Mouse (Mus musculus) testis, adult 2 months (tissue): ENCODE data around the gene Lrrk1. TPM values are rescaled to one million over a fixed set of nuclear protein-coding genes. Genes with fewer than 3 reads are reported as not detected.
A peak's percentile ranks its signal among the peaks of the same experiment; 100 is the strongest.

Source experiments
- H3K27ac ChIP-seq: fragments of 200-500 bp; 2 replicates; pipeline ENCODE4 v1.5.1; 2012; ENCODE audit warnings: low read depth, low read length; ENCODE audit not compliant: control insufficient read depth, insufficient read depth
- H3K27me3 ChIP-seq: fragments of 200-500 bp; 2 replicates; pipeline ENCODE4 v1.6.1; 2012; ENCODE audit warnings: mild to moderate bottlenecking, low read length, moderate library complexity; ENCODE audit not compliant: control insufficient read depth, insufficient read depth
- H3K36me3 ChIP-seq: fragments of 200-500 bp; 2 replicates; pipeline ENCODE4 v1.6.1; 2012; ENCODE audit warnings: mild to moderate bottlenecking, low read length; ENCODE audit not compliant: control insufficient read depth, insufficient read depth
- H3K4me1 ChIP-seq: fragments of 200-500 bp; 2 replicates; pipeline ENCODE4 v1.6.1; 2012; ENCODE audit warnings: low read length; ENCODE audit not compliant: control insufficient read depth, insufficient read depth
- H3K4me3 ChIP-seq: fragments of 200-500 bp; 2 replicates; pipeline ENCODE4 v1.5.1; 2012; ENCODE audit warnings: low read depth, mild to moderate bottlenecking, low read length, moderate library complexity, mixed read lengths; ENCODE audit not compliant: control insufficient read depth
- CTCF ChIP-seq: fragments of 200-500 bp; IDR thresholded peaks from 2 replicates; pipeline ENCODE4 v1.5.1; 2012; ENCODE audit warnings: low read depth, mild to moderate bottlenecking, inconsistent platforms, low read length, moderate library complexity; ENCODE audit not compliant: control insufficient read depth, insufficient read depth, insufficient replicate concordance
- POLR2A ChIP-seq: fragments of 200-500 bp; IDR thresholded peaks from 2 replicates; pipeline ENCODE4 v1.6.1; 2012; ENCODE audit warnings: low read depth, mild to moderate bottlenecking, inconsistent platforms, low read length, moderate library complexity; ENCODE audit not compliant: control insufficient read depth
- polyA plus RNA-seq: library from polyadenylated mRNA; depleted of rRNA; stranded (reverse); fragments of >200 nt; gene quantifications from 2 replicates; pipeline ENCODE4 v1.2.3, GENCODE M21; 2012

The Lrrk1 gene
- polyA plus RNA-seq, 1 experiment = 2.3 TPM

DNA sequence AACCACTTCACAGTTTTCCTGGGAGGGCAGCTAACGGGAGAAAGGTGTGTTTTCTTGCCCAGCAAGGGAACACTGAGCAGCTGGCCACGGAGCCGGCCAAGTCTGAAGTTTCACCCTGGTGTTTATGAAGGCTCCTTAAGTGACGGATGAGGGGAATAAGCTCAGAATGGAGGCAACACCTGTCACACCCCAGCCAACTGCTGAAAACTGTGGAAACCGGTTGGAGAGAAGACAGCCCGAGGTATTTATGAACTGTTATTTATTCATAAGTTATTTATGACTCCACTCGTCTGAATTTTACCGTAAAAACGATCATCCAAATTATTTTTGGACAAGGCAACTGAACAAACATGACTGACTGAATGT is 90.5 kb downstream of the Lrrk1 start:
- H3K27me3 ChIP-seq = no peaks in the 10 kb centered on the region
- H3K4me3 ChIP-seq = no peak overlapping the region
- TF ChIP-seq POLR2A (no peak), CTCF (no peak)
- H3K27ac ChIP-seq = no peak overlapping the region
- no peaks in the 10 kb centered on the region for H3K36me3 ChIP-seq
- H3K4me1 ChIP-seq = peaks cover 4% of the 10 kb centered on the region; the same call in 1 of the 2 replicates

- Histone ChIP-seq H3K4me1 (peaks cover 4% of the 10 kb centered on the region; the same call in 1 of the 2 replicates), H3K4me3 (no peak overlapping the region), H3K27me3 (no peaks in the 10 kb centered on the region), H3K27ac (no peak overlapping the region), H3K36me3 (no peaks in the 10 kb centered on the region)
- TF ChIP-seq CTCF = no peak
- no peak for TF ChIP-seq POLR2A
These were observed 91.1 kb downstream of the Lrrk1 start for GRCm38 (mm10) chr7:66296921-66297655.

DNA sequence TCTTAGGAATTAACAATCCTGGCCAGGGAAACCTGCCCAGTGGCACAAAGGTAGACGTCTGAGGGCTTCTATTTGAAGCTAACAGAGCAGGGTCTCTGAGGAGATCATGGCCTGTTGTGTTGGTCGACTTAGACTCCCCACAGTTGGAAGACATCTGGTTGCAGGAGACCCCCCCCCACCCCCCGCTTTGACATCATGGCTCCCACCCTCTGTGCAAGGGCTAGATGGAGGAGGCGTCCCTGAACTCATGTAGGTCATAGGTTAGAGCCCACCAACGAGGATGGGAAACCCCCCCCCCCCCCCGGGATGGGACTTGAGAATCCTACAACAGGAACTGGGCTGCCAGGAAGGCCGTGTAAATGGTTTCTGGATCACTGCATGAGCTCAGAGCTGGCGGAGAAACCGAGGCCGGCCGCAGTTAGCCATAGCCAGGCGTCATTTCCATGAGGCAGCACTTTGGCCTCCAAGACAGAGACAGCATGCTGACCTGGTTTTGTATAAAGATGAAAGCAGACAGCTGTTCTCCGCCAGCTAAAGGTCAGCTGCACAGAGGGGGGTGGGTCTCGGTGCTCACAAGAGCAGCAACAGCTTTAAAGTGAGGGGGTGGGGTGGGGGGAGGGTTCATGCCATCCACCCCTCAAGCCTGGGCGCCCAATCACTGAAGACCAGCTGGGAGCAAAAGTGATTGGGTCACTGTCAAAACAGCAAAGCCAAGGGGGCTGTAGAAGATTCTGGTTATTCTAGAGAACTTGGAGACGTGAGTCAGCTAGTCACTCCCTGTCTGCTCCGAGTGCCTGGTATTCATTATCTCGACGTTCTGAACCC is 95.4 kb downstream of the Lrrk1 start:
- Histone ChIP-seq H3K36me3 (no peaks in the 10 kb centered on the region), H3K27ac (peak overlapping the region; percentile 14; the same call in 1 of the 2 replicates), H3K4me3 (no peak overlapping the region), H3K4me1 (peaks cover 4% of the 10 kb centered on the region; the same call in 1 of the 2 replicates), H3K27me3 (no peaks in the 10 kb centered on the region)
- TF ChIP-seq POLR2A = no peak
- TF ChIP-seq CTCF = no peak

- H3K27ac ChIP-seq = no peak overlapping the region
- no peak for TF ChIP-seq POLR2A
- no peak for TF ChIP-seq CTCF
- H3K36me3 ChIP-seq = no peaks in the 10 kb centered on the region
- no peaks in the 10 kb centered on the region; the same call in 1 of the 2 replicates for H3K4me1 ChIP-seq
- H3K4me3 ChIP-seq = no peak overlapping the region
- no peaks in the 10 kb centered on the region for H3K27me3 ChIP-seq
These were observed 96.1 kb downstream of the Lrrk1 start for GRCm38 (mm10) chr7:66292010-66292409.

DNA sequence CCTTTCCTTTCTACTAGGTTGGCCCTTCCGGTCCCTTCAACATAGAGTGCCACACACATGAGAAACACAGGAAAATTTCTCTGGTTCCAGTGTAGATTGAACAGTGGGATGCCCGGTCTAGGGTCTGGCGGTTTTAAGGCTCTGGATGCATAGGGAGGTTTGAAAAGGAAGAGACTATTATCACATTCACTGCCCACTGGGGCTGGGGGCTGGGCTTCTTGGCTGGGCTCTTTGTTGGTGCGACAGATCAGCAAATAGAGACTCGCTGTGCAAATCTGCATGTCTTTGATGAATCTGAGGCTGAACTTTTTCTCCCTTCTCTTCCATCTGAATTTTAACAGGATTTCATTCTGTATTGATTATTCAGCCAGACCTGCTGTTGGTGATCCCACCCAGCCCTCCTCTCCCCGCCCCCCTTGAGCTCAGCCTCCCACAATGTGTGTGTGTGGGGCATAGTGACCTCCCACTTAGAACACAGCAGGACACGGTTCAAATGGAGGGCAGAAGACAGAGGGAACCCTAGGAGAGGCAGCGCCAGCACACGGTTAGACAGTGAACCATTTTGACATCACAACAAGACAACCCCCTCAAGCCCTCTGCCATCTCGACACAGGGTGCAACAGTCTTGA is 105.1 kb downstream of the Lrrk1 start:
- Histone ChIP-seq H3K27ac (no peak overlapping the region), H3K4me1 (peaks cover 2% of the 10 kb centered on the region), H3K27me3 (no peaks in the 10 kb centered on the region), H3K4me3 (no peak overlapping the region), H3K36me3 (no peaks in the 10 kb centered on the region)
- TF ChIP-seq POLR2A (no peak), CTCF (no peak)

DNA sequence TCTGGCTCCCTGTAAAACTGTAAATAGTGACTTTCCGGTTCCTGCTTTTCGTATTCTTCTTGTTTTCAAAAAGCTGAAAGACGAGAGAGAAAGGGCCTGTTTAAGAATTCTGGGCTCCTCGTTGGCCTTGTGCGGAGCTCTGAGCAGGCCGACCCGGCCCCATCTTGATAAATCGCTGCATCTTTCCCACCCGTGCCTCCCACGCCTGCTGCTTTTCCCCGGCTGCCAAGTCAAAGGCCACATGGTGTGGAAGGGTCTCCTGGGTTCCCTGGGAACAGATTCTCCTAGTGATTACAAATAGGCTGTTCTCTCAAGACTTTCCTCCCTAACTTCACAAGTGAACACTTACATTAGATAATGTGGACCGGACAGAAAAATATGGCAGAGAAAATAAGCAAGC is 105.9 kb downstream of the Lrrk1 start:
- no peak overlapping the region for H3K4me3 ChIP-seq
- no peak overlapping the region; the same call in 1 of the 2 replicates for H3K27ac ChIP-seq
- TF ChIP-seq POLR2A (no peak), CTCF (no peak)
- no peaks in the 10 kb centered on the region for H3K36me3 ChIP-seq
- H3K4me1 ChIP-seq = peaks cover 2% of the 10 kb centered on the region
- H3K27me3 ChIP-seq = no peaks in the 10 kb centered on the region

GRCm38 (mm10) chr7:66278001-66278400 is 110.1 kb downstream of the Lrrk1 start:
- no peaks in the 10 kb centered on the region for H3K36me3 ChIP-seq
- H3K27me3 ChIP-seq = no peaks in the 10 kb centered on the region
- H3K4me1 ChIP-seq = no peaks in the 10 kb centered on the region
- TF ChIP-seq POLR2A = no peak
- TF ChIP-seq CTCF = no peak
- H3K4me3 ChIP-seq = no peak overlapping the region
- H3K27ac ChIP-seq = no peak overlapping the region
